Mouse (Mus musculus) intestine, embryonic 14.5 days (tissue): ENCODE results near the gene Cpne7. TPM values are rescaled to one million over a fixed set of nuclear protein-coding genes. Genes with fewer than 3 reads are reported as not detected.
A peak's percentile ranks its signal among the peaks of the same experiment; 100 is the strongest.

Experiments used
- ATAC-seq: fragments of 200-750 bp; cut with Nextera tagmentation; replicated peaks from 2 replicates; pipeline ENCODE4 v1.8.0; 2017; ENCODE audit warnings: low read depth, moderate number of reproducible peaks, moderate TSS enrichment, moderate library complexity; ENCODE audit not compliant: low FRiP score, low TSS enrichment
- DNase-seq: peaks from one replicate; pipeline ENCODE4 v3.0.0-alpha.2; 2018; ENCODE audit warnings: low spot score
- H3K27ac ChIP-seq: fragments of 300-500 bp; sonication (generic); 2 replicates; pipeline ENCODE4 v1.5.1; 2014; ENCODE audit warnings: low read depth, mild to moderate bottlenecking, control low read depth
- H3K27me3 ChIP-seq: fragments of 300-500 bp; sonication (generic); replicated peaks from 2 replicates; pipeline ENCODE4 v1.6.1; 2014; ENCODE audit warnings: low read length, control low read depth; ENCODE audit not compliant: control insufficient read depth, insufficient read depth
- H3K36me3 ChIP-seq: fragments of 300-500 bp; sonication (generic); 2 replicates; pipeline ENCODE4 v1.6.1; 2014; ENCODE audit warnings: low read length, control low read depth; ENCODE audit not compliant: control insufficient read depth, insufficient read depth
- H3K4me1 ChIP-seq: fragments of 300-500 bp; sonication (generic); replicated peaks from 2 replicates; pipeline ENCODE4 v1.6.1; 2014; ENCODE audit warnings: low read length, control low read depth, mixed read lengths; ENCODE audit not compliant: control insufficient read depth, insufficient read depth
- H3K4me2 ChIP-seq: fragments of 300-500 bp; sonication (generic); 2 replicates; pipeline ENCODE4 v1.6.1; 2014; ENCODE audit warnings: low read length
- H3K4me3 ChIP-seq: fragments of 300-500 bp; sonication (generic); 2 replicates; pipeline ENCODE4 v1.5.1; 2014; ENCODE audit warnings: low read depth, low read length, control low read depth, mixed read lengths
- H3K9ac ChIP-seq: fragments of 300-500 bp; sonication (generic); 2 replicates; pipeline ENCODE4 v1.6.1; 2014; ENCODE audit warnings: mild to moderate bottlenecking, low read length
- H3K9me3 ChIP-seq: fragments of 300-500 bp; sonication (generic); 2 replicates; pipeline ENCODE4 v1.6.1; 2016; ENCODE audit warnings: low read length, control low read depth; ENCODE audit not compliant: control insufficient read depth
- WGBS: fragments of 180-500 bp; shearing (Covaris S2); extraction: QIAGEN DNeasy Blood & Tissue Kit; methylation state at CpG from one replicate; pipeline ENCODE4 v1.1.7; 2014; 5-methylcytosine and 5-hydroxymethylcytosine counted together
- polyA plus RNA-seq: library from polyadenylated mRNA; unstranded; fragments of >200 nt; fragmentation: Nextera tagmentation; extraction: Ambion mirVana; gene quantifications from 2 replicates; pipeline ENCODE4 v1.2.1, GENCODE M21; 2014

The Cpne7 gene
- polyA plus RNA-seq, 1 experiment from 2014 or later: 0.70 TPM

DNA sequence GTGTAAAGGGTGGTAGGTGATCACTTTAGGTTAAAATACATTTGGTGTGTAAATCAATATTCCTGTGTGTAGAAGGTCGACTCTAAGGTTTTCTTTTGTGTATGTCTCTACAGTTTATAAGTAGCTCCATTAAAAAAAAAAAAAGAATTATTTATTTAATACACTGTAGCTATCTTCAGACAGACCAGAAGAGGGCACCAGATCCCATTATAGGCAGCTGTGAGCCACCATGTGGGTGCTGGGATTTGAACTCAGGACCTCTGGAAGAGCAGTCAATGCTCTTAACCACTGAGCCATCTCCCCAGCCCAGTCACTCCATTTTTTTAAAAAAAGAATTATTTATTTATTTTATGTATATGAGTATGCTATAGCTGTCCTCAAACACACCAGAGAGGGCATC is 9.2 kb upstream of the Cpne7 start:
- H3K4me1 ChIP-seq: peaks cover 8% of the 10 kb centered on the region
- peaks cover 28% of the 10 kb centered on the region for H3K36me3 ChIP-seq
- H3K9me3 ChIP-seq: no peaks in the 10 kb centered on the region
- H3K27me3 ChIP-seq: no peaks in the 10 kb centered on the region
- WGBS: 61% methylated on average over 1 of the region's 1 CpGs
- ATAC-seq (no peak), DNase-seq (no peak)
- H3K4me2 ChIP-seq: no peak overlapping the region
- H3K9ac ChIP-seq: no peak overlapping the region
- H3K27ac ChIP-seq: no peak overlapping the region
- no peak overlapping the region for H3K4me3 ChIP-seq

- peaks cover 19% of the 10 kb centered on the region for H3K36me3 ChIP-seq
- H3K9ac ChIP-seq: no peak overlapping the region
- no peak overlapping the region for H3K27ac ChIP-seq
- no peak for ATAC-seq
- H3K27me3 ChIP-seq: no peaks in the 10 kb centered on the region
- no peak for DNase-seq
- no peak overlapping the region for H3K4me2 ChIP-seq
- 82% methylated on average over 5 of the region's 5 CpGs for WGBS
- H3K9me3 ChIP-seq: no peaks in the 10 kb centered on the region
- H3K4me3 ChIP-seq: no peak overlapping the region
- peaks cover 1% of the 10 kb centered on the region for H3K4me1 ChIP-seq
Observed at GRCm38 (mm10) chr8:123108953-123109352, 8.2 kb upstream of the Cpne7 start.

DNA sequence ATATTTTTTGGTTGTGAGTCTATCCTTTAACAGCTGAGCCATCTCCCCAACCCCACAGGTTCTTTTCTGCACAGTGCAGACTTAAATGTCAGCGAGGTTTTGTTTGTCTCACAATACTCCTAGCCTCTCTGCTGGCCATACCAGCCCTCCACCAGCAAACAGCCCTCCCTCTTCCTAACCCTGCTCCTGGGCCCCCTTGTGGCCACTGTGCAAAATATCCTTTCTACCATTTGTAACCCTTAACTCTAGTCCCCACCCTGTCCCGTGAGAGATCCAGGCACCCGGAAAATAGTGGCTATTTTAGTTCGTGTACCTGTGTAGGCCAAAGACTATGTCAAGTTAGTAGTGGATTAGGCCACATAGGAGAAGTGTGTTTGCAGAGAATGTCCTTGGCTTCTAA is 6.5 kb upstream of the Cpne7 start:
- 18% methylated on average over 4 of the region's 4 CpGs for WGBS
- Histone ChIP-seq H3K4me1 (no peaks in the 10 kb centered on the region), H3K4me3 (no peak overlapping the region), H3K27ac (no peak overlapping the region), H3K9ac (no peak overlapping the region), H3K36me3 (peaks cover 2% of the 10 kb centered on the region), H3K4me2 (no peak overlapping the region), H3K27me3 (peaks cover 2% of the 10 kb centered on the region; the same call in 1 of the 2 replicates), H3K9me3 (no peaks in the 10 kb centered on the region)
- no peak for DNase-seq
- ATAC-seq: peak; percentile 50; the same call in 1 of the 2 replicates

DNA sequence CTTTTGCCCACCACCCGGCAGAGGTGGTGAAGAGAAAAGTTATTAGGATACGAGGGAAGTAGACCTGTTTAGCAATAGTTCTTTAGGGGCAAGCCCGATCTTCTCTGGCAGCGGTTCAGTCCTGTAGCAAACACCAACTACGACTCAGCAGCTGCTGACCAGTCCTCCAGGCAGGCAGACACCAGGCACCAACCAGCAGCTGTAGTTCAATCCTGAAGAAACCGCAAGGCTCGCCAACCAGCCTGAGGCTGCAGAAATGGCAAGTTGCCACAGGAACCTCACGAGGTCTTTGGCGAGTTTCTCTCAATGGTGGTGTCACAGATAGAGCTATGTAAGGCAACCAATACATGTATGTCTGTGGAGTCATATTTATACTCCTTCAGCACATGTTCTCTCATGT is 4.3 kb upstream of the Cpne7 start:
- H3K4me2 ChIP-seq: no peak overlapping the region
- DNase-seq (no peak), ATAC-seq (no peak)
- H3K27ac ChIP-seq: no peak overlapping the region
- peaks cover 12% of the 10 kb centered on the region for H3K4me1 ChIP-seq
- no peak overlapping the region for H3K9ac ChIP-seq
- H3K4me3 ChIP-seq: no peak overlapping the region
- whole genome bisulfite sequencing: 80% methylated on average over 9 of the region's 9 CpGs
- no peaks in the 10 kb centered on the region for H3K9me3 ChIP-seq
- H3K36me3 ChIP-seq: no peaks in the 10 kb centered on the region
- peaks cover 23% of the 10 kb centered on the region for H3K27me3 ChIP-seq

DNA sequence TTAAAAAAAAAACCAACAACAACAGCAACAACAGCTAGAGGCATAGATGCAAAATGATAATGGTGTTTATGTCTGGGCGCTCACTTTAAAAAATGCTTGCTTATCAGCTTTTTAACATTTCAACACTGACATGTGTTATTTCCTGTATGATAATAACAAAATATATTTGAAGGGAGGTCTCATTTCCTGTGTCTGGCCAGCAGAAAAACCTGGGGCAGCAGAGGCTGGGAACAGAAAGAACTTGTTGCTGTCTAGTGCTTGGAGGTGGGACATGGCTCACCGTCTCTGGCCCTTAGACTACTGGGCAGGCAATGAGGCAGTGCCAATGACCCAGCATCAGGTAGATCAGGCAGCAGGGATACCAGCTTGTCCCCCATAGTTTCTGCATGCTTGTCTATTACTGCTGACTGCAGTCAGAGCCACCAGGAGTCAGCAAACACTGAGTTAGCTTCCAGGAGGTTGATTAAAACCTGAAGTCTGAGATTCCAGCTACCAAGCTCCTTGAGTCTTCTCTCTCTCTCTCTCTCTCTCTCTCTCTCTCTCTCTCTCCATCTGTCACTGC is 3.2 kb upstream of the Cpne7 start:
- Histone ChIP-seq H3K27me3 (peaks cover 34% of the 10 kb centered on the region), H3K27ac (no peak overlapping the region), H3K9me3 (no peaks in the 10 kb centered on the region), H3K4me3 (no peak overlapping the region), H3K4me2 (no peak overlapping the region), H3K36me3 (no peaks in the 10 kb centered on the region), H3K4me1 (peaks cover 12% of the 10 kb centered on the region), H3K9ac (no peak overlapping the region)
- 51% methylated on average over 2 of the region's 2 CpGs for WGBS
- DNase-seq: no peak
- no peak for ATAC-seq

DNA sequence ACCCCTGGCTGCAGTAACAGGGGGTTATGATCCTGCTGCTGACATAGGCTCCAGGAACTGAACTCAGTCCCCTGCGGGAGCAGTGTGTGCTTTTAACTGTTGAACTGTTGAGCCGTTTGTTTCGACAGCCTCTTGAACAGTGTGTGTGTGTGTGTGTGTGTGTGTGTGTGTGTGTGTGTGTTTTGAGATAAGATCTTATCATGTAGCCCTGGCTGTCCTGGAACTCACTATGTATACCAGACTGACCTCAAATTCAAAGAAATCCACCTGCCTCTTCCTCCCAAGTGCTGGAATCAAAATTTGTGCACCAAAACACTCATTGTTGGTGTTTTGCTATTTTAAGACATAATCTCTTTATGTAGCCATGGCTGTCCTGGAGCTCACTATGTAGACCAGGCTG is 2.5 kb upstream of the Cpne7 start:
- Histone ChIP-seq H3K9ac (no peak overlapping the region), H3K4me3 (no peak overlapping the region), H3K4me1 (peaks cover 12% of the 10 kb centered on the region), H3K9me3 (no peaks in the 10 kb centered on the region), H3K27ac (no peak overlapping the region), H3K36me3 (no peaks in the 10 kb centered on the region), H3K4me2 (no peak overlapping the region), H3K27me3 (peaks cover 41% of the 10 kb centered on the region)
- ATAC-seq: no peak
- no peak for DNase-seq
- 58% methylated on average over 3 of the region's 3 CpGs for WGBS

DNA sequence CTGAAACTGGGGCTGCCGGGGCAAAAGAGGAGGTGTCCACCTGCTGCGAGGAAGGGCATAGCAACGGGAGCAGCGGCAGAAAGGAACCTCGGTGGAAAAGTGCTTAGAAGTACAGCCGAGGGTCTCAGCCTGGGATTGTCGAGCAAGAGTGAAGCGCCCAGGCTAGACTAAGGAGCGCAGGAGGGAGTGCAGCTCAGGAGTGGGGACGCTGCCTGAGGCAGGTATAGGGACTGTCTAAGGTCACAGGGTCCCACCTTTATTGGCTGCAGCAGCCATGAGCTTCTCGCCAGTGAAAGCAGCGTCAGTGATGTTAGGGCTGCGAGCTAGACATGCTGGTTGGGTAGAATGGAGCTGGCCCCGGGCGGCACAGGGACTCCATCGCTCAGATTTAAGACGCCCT is 570 bp downstream of the Cpne7 start:
- no peak for DNase-seq
- no peak overlapping the region for H3K9ac ChIP-seq
- no peak overlapping the region for H3K27ac ChIP-seq
- H3K4me2 ChIP-seq: peak overlapping the region; percentile 84
- H3K36me3 ChIP-seq: no peaks in the 10 kb centered on the region
- no peaks in the 10 kb centered on the region for H3K9me3 ChIP-seq
- H3K4me3 ChIP-seq: peak overlapping the region; percentile 41
- 3% methylated on average over 17 of the region's 17 CpGs for WGBS
- H3K27me3 ChIP-seq: peaks cover 43% of the 10 kb centered on the region
- H3K4me1 ChIP-seq: peaks cover 12% of the 10 kb centered on the region
- no peak for ATAC-seq

- Histone ChIP-seq H3K4me1 (peaks cover 11% of the 10 kb centered on the region), H3K27ac (no peak overlapping the region), H3K27me3 (peaks cover 31% of the 10 kb centered on the region), H3K9me3 (no peaks in the 10 kb centered on the region), H3K9ac (no peak overlapping the region), H3K4me2 (no peak overlapping the region), H3K4me3 (no peak overlapping the region), H3K36me3 (no peaks in the 10 kb centered on the region)
- DNase-seq: no peak
- 33% methylated on average over 9 of the region's 9 CpGs for WGBS
- no peak for ATAC-seq
Observed at GRCm38 (mm10) chr8:123122059-123122458, 4.9 kb downstream of the Cpne7 start.

GRCm38 (mm10) chr8:123122670-123123069 is 5.5 kb downstream of the Cpne7 start:
- Histone ChIP-seq H3K9me3 (no peaks in the 10 kb centered on the region), H3K4me3 (no peak overlapping the region), H3K4me1 (peaks cover 5% of the 10 kb centered on the region; the same call in 1 of the 2 replicates), H3K9ac (no peak overlapping the region), H3K36me3 (no peaks in the 10 kb centered on the region), H3K4me2 (no peak overlapping the region), H3K27me3 (peaks cover 25% of the 10 kb centered on the region), H3K27ac (no peak overlapping the region)
- no peak for DNase-seq
- 71% methylated on average over 5 of the region's 5 CpGs for WGBS
- no peak for ATAC-seq
